Mouse (Mus musculus): Measurements from ENCODE around the gene Zbtb22.

Gene Zbtb22

DNA sequence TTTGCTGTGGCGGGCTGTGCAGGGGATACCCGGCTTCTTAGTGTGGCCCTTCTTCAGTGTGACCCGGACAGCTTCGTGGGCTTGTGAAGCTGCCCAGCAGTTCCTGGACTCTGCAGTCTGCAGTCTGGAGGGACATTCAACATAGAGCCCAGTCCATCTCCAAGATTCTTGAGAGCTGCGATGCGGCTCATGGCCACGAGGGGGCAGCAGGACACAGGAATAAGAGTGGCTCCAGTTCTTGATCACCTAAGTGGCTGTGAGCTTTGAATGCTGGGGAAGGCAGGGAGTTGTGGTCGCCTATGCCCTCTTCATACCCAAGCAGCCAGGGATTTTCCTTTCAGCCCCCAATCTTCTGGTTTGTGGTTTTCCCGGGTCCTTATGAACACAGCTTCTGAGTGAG lies 52.8 kb downstream of the Zbtb22 start:
- DNase-seq (ENCODE audit: low spot score in 2 of 2) = peak in 1 of 2 experiments; percentile 83
